Mouse (Mus musculus): ENCODE results near the gene Tex21. TPM values are rescaled to one million over a fixed set of nuclear protein-coding genes. Genes with fewer than 3 reads are reported as not detected.
A peak's percentile ranks its signal among the peaks of the same experiment; 100 is the strongest.

Tex21 gene
- not detected for total RNA-seq (2021)
- not detected in 2 replicates for polyA plus RNA-seq (2012; rRNA removed)
- long read RNA-seq = 0 reads

DNA sequence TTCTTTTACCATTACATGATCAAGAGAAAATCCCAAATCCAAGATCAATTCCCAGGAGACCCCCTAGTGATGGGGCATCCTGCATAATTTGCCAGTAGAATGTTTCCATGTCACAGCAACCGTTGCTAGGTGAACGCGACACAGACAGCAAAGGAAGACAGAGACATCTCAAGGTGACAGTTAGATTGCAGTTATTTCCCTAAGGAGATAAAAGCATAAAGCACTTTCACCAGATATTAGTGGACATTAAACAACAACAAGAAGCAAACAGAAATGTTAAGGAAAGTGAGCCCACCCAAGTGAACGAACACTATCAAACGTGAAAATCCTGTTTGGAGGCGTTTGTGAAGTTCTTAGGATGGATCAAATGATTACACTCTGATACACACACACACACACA lies at the start of gene Tex21:
Gene Tex21 (minus strand): TSS at position 101 of the 400 bp plus-strand sequence.
- Histone ChIP-seq H3K4me1 (ENCODE audit: control insufficient read depth, insufficient read depth, low read length) (no peaks in the 10 kb centered on the region), H3K27ac (no peak within 1 kb of the TSS), H3K79me2 (replicated peaks; ENCODE audit: control insufficient read depth, insufficient read depth, low read length) (no peaks in the 10 kb centered on the region), H3K36me3 (ENCODE audit: control insufficient read depth, insufficient read depth, low read length) (no peaks in the 10 kb centered on the region), H3K9ac (ENCODE audit: low read depth, low read length) (no peak within 1 kb of the TSS), H3K4me3 (no peak within 1 kb of the TSS), H3K27me3 (ENCODE audit: control insufficient read depth, insufficient read depth, low read length) (no peaks in the 10 kb centered on the region)
- TF ChIP-seq CTCF (IDR thresholded peaks at IDR 0.05) (no peak), POLR2A (IDR thresholded peaks at IDR 0.05; ENCODE audit: insufficient read depth, low read depth, low read length) (no peak), EP300 (IDR thresholded peaks at IDR 0.05; ENCODE audit: insufficient read depth, low read depth, low read length) (no peak)
- intact Hi-C loops (cut with DNase I) = no loop called here
- 75% methylated on average over 6 of the region's 6 CpGs for WGBS
- DNase-seq = no peak

- TF ChIP-seq EP300 (IDR thresholded peaks at IDR 0.05; ENCODE audit: insufficient read depth, low read depth, low read length) (0 out of 2 replicates have a peak, but pooled peaks have one; percentile 41), POLR2A (IDR thresholded peaks at IDR 0.05; ENCODE audit: insufficient read depth, low read depth, low read length) (no peak), CTCF (IDR thresholded peaks at IDR 0.05) (peak; percentile 88)
- intact Hi-C loops (cut with DNase I) = loop anchor here (1.0 kb wide), 1 partner anchor 48 kb away; no protein-coding TSS in a partner anchor
- no peaks in the 10 kb centered on the region for H3K4me1 ChIP-seq (ENCODE audit: control insufficient read depth, insufficient read depth, low read length)
- 0 out of 2 replicates have a peak, but pooled peaks cover 4% of the 10 kb centered on the region for H3K36me3 ChIP-seq (ENCODE audit: control insufficient read depth, insufficient read depth, low read length)
- H3K27me3 ChIP-seq (ENCODE audit: control insufficient read depth, insufficient read depth, low read length) = no peaks in the 10 kb centered on the region
- H3K9ac ChIP-seq (ENCODE audit: low read depth, low read length) = no peak overlapping the region
- WGBS = 50% methylated on average over 7 of the region's 7 CpGs
- peak; percentile 52 to 78 for DNase-seq
- no peak overlapping the region for H3K27ac ChIP-seq
- H3K79me2 ChIP-seq (replicated peaks; ENCODE audit: control insufficient read depth, insufficient read depth, low read length) = no peaks in the 10 kb centered on the region
- H3K4me3 ChIP-seq = no peak overlapping the region
Observed at GRCm38 (mm10) chr12:76293192-76293591, 46.6 kb upstream of the Tex21 start.

DNA sequence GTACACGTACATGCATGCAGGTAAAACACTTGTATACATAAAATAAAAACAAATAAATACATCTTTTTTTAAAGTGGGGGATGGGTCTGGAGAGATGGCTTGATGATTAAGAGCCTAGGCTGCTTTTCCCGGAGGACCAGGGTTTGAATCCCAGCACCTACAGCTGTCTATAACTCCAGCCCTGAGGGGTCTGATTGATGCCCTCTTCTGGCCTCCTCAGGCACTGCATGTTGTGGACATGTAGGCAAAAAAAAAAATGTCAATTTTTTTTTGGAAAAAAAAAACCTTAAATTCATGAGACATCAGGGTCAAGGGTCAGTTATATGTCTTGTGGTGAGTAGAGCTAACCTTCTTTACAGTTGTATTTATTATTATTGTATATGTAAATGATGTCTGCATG lies 43.7 kb upstream of the Tex21 start:
- DNase-seq = no peak
- no peaks in the 10 kb centered on the region for H3K36me3 ChIP-seq (ENCODE audit: control insufficient read depth, insufficient read depth, low read length)
- peak; percentile 64 for TF ChIP-seq CTCF (IDR thresholded peaks at IDR 0.05)
- no peak for TF ChIP-seq EP300 (IDR thresholded peaks at IDR 0.05; ENCODE audit: insufficient read depth, low read depth, low read length)
- H3K9ac ChIP-seq (ENCODE audit: low read depth, low read length) = no peak overlapping the region
- no peak overlapping the region for H3K4me3 ChIP-seq
- H3K79me2 ChIP-seq (replicated peaks; ENCODE audit: control insufficient read depth, insufficient read depth, low read length) = no peaks in the 10 kb centered on the region
- WGBS = 100% methylated on average over 2 of the region's 2 CpGs
- H3K27me3 ChIP-seq (ENCODE audit: control insufficient read depth, insufficient read depth, low read length) = no peaks in the 10 kb centered on the region
- no peaks in the 10 kb centered on the region for H3K4me1 ChIP-seq (ENCODE audit: control insufficient read depth, insufficient read depth, low read length)
- intact Hi-C loops (cut with DNase I) = no loop called here
- H3K27ac ChIP-seq = no peak overlapping the region

DNA sequence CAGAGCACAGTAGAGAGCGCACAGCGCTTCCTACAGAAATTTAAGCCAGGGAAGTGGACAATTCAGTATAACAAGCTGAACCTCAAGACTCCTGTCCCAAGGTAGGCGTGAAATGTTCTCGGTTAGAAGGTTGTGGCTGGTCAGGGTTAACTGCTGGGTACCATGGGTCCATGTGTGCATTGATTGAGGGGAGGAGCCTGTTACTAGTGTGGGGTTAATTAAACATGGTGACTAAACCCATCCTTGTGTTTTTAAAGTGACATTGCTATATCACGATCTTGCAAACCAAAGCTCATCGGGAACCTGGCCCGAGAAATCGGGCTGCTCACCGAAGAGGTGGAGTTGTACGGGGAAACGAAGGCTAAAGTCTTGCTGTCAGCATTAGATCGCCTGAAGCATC lies 42.9 kb upstream of the Tex21 start:
- 95% methylated on average over 12 of the region's 12 CpGs for WGBS
- H3K36me3 ChIP-seq (ENCODE audit: control insufficient read depth, insufficient read depth, low read length) = no peaks in the 10 kb centered on the region

GRCm38 (mm10) chr12:76288494-76288893 lies 41.9 kb upstream of the Tex21 start:
- H3K4me3 ChIP-seq = no peak overlapping the region
- WGBS = 91% methylated on average over 5 of the region's 5 CpGs
- no peaks in the 10 kb centered on the region for H3K36me3 ChIP-seq (ENCODE audit: control insufficient read depth, insufficient read depth, low read length)
- TF ChIP-seq EP300 (IDR thresholded peaks at IDR 0.05; ENCODE audit: insufficient read depth, low read depth, low read length) (no peak), POLR2A (IDR thresholded peaks at IDR 0.05; ENCODE audit: insufficient read depth, low read depth, low read length) (no peak), CTCF (IDR thresholded peaks at IDR 0.05) (no peak)
- H3K79me2 ChIP-seq (replicated peaks; ENCODE audit: control insufficient read depth, insufficient read depth, low read length) = no peaks in the 10 kb centered on the region
- no peak for DNase-seq
- H3K4me1 ChIP-seq (ENCODE audit: control insufficient read depth, insufficient read depth, low read length) = no peaks in the 10 kb centered on the region
- no peaks in the 10 kb centered on the region for H3K27me3 ChIP-seq (ENCODE audit: control insufficient read depth, insufficient read depth, low read length)
- intact Hi-C loops (cut with DNase I) = no loop called here
- H3K9ac ChIP-seq (ENCODE audit: low read depth, low read length) = no peak overlapping the region
- H3K27ac ChIP-seq = no peak overlapping the region

More for the DNA sequence above, 42.9 kb upstream of the Tex21 start:
- no peak overlapping the region for H3K9ac ChIP-seq (ENCODE audit: low read depth, low read length)
- DNase-seq = no peak
- H3K79me2 ChIP-seq (replicated peaks; ENCODE audit: control insufficient read depth, insufficient read depth, low read length) = no peaks in the 10 kb centered on the region
- H3K27ac ChIP-seq = no peak overlapping the region
- no peak overlapping the region for H3K4me3 ChIP-seq
- H3K4me1 ChIP-seq (ENCODE audit: control insufficient read depth, insufficient read depth, low read length) = no peaks in the 10 kb centered on the region
- no peaks in the 10 kb centered on the region for H3K27me3 ChIP-seq (ENCODE audit: control insufficient read depth, insufficient read depth, low read length)
- intact Hi-C loops (cut with DNase I) = no loop called here
- no peak for TF ChIP-seq EP300 (IDR thresholded peaks at IDR 0.05; ENCODE audit: insufficient read depth, low read depth, low read length)

- H3K4me3 ChIP-seq = no peak overlapping the region
- H3K79me2 ChIP-seq (replicated peaks; ENCODE audit: control insufficient read depth, insufficient read depth, low read length) = no peaks in the 10 kb centered on the region
- H3K36me3 ChIP-seq (ENCODE audit: control insufficient read depth, insufficient read depth, low read length) = no peaks in the 10 kb centered on the region
- H3K27ac ChIP-seq = no peak overlapping the region
- 83% methylated on average over 8 of the region's 8 CpGs for WGBS
- no peak overlapping the region for H3K9ac ChIP-seq (ENCODE audit: low read depth, low read length)
- DNase-seq = no peak
- intact Hi-C loops (cut with DNase I) = no loop called here
- TF ChIP-seq EP300 (IDR thresholded peaks at IDR 0.05; ENCODE audit: insufficient read depth, low read depth, low read length) = no peak
- no peak for TF ChIP-seq CTCF (IDR thresholded peaks at IDR 0.05)
- TF ChIP-seq POLR2A (IDR thresholded peaks at IDR 0.05; ENCODE audit: insufficient read depth, low read depth, low read length) = no peak
- H3K27me3 ChIP-seq (ENCODE audit: control insufficient read depth, insufficient read depth, low read length) = no peaks in the 10 kb centered on the region
- no peaks in the 10 kb centered on the region for H3K4me1 ChIP-seq (ENCODE audit: control insufficient read depth, insufficient read depth, low read length)
Observed at GRCm38 (mm10) chr12:76287986-76288385, 41.4 kb upstream of the Tex21 start.
